Mouse (Mus musculus) leukemia stem cell, adult 10-12 weeks (primary cell): Measurements from ENCODE around the gene Cdip1. TPM values are rescaled to one million over a fixed set of nuclear protein-coding genes. Genes with fewer than 3 reads are reported as not detected.

Source experiments
- polyA plus RNA-seq: library from polyadenylated mRNA; stranded (reverse); fragments of >175 nt; gene quantifications from 2 replicates; pipeline ENCODE4 v1.2.3, GENCODE M21; 2012; ENCODE audit warnings: low replicate concordance

The Cdip1 gene
- polyA plus RNA-seq = 13.9 and 61.9 TPM in 2 replicates

GRCm38 (mm10) chr16:4789810-4790559 lies at the start of gene Cdip1:
Gene Cdip1 (minus strand): TSS chr16:4790292.

GRCm38 (mm10) chr16:4835191-4835590 lies 45.1 kb upstream of the Cdip1 start, which contains the start of gene 4930562C15Rik:
Gene 4930562C15Rik (plus strand): TSS chr16:4835416.

DNA sequence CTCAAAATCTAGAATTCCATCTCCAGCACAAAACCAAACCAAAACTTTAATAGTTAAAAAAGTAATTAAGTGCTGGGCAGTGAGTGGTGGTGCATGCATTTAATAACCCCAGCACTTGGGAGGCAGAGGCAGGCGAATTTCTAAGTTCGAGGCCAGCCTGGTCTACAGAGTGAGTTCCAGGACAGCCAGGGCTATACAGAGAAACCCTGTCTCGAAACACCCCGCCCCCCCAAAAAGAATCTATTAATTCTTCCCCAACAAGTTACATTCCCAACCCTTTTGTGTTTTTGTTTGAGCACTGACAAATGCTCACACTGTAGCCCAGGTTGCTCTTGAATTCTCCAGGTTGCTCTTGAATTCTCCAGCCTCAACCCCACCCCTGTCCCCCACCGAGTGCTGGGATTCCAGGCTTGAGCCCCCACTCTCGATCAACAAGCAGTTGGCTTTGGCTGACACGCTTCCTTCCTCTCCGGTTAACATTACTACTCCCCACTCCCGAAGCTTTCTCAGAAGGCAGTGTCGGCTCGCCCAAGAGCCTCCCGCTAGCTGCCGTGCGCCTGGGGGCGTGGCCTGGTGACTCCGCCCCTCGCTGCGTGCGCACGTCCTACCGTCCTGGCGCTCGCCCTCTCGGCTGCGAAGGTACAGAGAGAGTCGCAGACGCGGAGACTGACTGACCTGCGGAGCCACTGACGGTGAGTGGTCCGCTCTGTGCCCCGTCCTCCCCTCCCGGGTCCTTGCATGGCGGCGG lies 64.1 kb downstream of the Cdip1 start, which contains the start of gene Hmox2:
Gene Hmox2, plus strand, starts transcription at position 582 of the 748 bp plus-strand sequence.

DNA sequence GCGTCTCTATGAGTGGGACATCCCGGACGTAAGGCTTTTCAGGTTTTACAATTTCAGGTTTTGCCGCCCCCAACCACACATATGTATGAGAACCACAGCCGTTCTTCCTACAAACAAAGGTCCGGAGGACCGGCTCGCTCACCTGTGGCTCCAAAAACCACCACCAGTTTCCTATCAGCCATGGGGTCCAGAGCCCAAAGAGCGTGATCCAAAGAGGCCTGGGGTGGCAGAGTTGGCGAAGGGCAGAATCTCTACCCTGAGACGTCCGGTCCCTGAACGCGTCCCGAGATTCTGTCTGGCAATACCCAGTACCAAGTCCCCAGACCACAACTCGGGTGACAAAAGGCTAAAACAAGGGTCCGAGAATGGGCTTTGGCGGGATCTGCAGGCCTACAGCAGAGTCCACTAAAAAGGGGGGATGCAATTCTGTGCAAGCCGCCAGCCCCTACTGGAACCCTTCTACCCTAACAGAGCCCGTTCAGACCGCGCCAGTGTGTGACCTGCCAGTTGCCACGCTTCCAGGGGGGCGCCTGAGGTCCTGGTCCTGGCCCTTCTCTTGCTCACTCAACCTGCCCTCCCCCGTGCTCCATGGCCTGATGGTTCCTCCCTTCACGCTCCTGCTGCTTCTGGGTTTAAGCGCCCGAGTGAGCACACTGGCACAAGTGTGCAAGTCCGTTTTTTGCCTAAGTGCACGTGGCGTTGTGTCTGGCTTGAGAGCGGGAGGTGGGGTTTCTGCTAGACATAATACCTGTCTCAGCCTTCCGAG lies 71.2 kb downstream of the Cdip1 start, which contains the start of gene Nmral1:
Gene Nmral1, minus strand, starts transcription at position 604 of the 766 bp plus-strand sequence.

Other genes starting within 250 kb of the Cdip1 start
- gene Srl, start 248.5 kb downstream of the Cdip1 start, polyA plus RNA-seq = 0.96 TPM in 1 of 2 replicates, not detected in the other
- gene Tfap4, start 230.4 kb downstream of the Cdip1 start, polyA plus RNA-seq = 40.4 and 55.8 TPM in 2 replicates
- 0.34 and 1.0 TPM in 2 replicates for gene Glis2, start 195.6 kb downstream of the Cdip1 start, polyA plus RNA-seq
- 69.3 and 127 TPM in 2 replicates for gene Pam16, start 165.3 kb downstream of the Cdip1 start, polyA plus RNA-seq
- gene Vasn, start 150.4 kb downstream of the Cdip1 start, polyA plus RNA-seq = 0.37 and 0.63 TPM in 2 replicates
- gene Dnaja3, start 150.3 kb downstream of the Cdip1 start, polyA plus RNA-seq = 14.2 and 29.3 TPM in 2 replicates
- gene Coro7, start 110.5 kb downstream of the Cdip1 start, polyA plus RNA-seq = 117 and 151 TPM in 2 replicates
- 4.3 and 15.4 TPM in 2 replicates for gene Nmral1, start 70.9 kb downstream of the Cdip1 start, polyA plus RNA-seq
- 4.1 and 6.7 TPM in 2 replicates for gene Hmox2, start 63.9 kb downstream of the Cdip1 start, polyA plus RNA-seq
- not detected in 2 replicates for gene 4930562C15Rik, start 45.1 kb upstream of the Cdip1 start, polyA plus RNA-seq
- 144 and 197 TPM in 2 replicates for gene Ubald1, start 90.0 kb upstream of the Cdip1 start, polyA plus RNA-seq
- 16.4 and 27.2 TPM in 2 replicates for gene Mgrn1, start 96.0 kb upstream of the Cdip1 start, polyA plus RNA-seq
- 11.1 and 27.0 TPM in 2 replicates for gene Nudt16l1, start 148.5 kb upstream of the Cdip1 start, polyA plus RNA-seq
- 20.5 and 42.1 TPM in 2 replicates for gene Anks3, start 173.9 kb upstream of the Cdip1 start, polyA plus RNA-seq
- gene Sept12, start 207.6 kb upstream of the Cdip1 start, polyA plus RNA-seq = not detected in 2 replicates
- not detected in 2 replicates for gene Smim22, start 217.0 kb upstream of the Cdip1 start, polyA plus RNA-seq
- 25.5 and 29.2 TPM in 2 replicates for gene Rogdi, start 223.3 kb upstream of the Cdip1 start, polyA plus RNA-seq